Mouse (Mus musculus): ENCODE data around the gene Katnb1.
A peak's percentile ranks its signal among the peaks of the same experiment; 100 is the strongest.

Katnb1 gene

DNA sequence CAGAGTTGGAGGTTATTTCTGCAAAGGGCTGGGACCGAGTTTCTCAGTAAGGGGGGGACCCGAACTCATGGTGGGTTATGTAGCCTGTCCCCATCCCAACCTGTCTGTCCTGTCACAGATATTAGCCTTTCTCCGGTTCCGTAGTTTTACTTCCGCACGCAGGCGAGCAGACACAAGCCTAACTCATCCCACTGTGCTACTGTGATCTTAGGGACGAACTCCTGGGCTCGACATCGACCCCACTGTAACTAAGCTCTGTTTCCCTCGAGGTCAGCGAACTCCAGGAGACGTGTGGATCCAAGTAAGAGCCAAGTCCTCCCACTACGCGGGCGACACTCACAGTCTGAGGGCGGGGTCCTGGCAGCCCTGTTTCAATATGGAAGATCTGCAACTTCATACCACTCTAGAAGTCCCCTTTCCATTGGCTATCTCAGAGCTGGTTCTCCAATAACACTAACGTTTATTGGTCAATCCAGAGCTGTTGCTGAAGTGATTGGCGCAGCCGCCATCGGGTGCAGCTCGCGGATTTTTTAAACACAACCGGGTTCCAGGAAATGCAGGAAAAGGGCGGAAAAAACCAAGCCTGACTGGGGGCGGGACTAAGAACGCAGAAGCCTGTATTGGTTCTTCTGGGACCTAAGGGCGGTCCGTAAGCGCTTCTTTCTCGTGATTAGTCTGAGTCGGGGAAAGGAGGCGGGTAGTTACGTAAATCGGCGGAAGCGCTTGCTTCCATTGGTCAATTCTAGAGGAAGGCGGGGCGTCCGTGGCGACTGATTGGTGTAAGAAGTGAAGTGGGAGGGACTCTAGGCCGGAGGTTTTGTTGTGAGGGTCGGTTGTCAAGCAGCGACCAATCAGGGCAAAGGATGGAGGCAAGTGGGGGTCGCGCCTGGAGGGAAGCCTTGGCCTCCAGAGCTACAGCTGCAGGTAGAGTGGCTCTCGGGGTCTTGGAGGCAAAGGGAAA lies at the start of gene Katnb1:
Katnb1 (plus strand) TSS at position 806 of the 961 bp plus-strand sequence.
- peak; percentile 100 for DNase-seq (ENCODE audit: low read depth, low spot score)

DNA sequence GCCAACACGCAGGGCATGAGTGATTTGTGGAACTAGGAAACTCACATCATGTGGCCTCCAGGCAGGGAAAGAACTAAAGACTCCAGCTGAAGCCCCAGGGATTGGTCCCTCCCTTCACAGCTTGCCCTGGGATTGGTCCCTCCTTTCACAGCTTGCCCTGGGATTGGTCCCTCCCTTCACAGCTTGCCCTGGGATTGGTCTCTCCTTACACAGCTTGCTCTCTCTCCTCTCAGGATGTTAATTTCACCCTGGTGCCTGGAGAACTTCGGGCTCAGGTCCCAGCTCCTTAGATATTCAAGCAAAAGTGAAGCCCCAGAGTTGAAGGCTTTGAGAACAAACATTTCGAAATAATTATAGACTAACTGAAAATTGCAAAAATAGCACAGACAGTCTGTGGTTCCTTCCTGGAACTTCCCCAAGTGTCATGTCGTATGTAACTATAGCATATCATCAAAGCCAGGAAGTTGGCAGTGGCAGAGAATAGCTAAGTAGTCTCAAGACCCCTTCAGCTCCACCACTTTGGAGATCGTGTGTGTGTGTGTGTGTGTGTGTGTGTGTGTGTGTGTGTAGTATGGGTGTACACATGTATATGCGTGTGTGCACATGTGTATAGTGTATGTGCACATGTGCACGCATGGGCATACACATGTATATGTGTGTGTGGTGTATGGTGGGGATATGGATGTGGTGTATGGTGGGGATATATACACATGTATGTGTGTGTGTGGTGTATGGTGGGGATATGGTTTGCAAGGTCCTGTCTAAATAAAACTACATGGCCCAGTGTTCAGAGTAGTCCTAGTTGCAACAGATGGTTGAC lies 43.7 kb upstream of the Katnb1 start:
- DNase-seq (ENCODE audit: low read depth, low spot score), result peak; percentile 50

DNA sequence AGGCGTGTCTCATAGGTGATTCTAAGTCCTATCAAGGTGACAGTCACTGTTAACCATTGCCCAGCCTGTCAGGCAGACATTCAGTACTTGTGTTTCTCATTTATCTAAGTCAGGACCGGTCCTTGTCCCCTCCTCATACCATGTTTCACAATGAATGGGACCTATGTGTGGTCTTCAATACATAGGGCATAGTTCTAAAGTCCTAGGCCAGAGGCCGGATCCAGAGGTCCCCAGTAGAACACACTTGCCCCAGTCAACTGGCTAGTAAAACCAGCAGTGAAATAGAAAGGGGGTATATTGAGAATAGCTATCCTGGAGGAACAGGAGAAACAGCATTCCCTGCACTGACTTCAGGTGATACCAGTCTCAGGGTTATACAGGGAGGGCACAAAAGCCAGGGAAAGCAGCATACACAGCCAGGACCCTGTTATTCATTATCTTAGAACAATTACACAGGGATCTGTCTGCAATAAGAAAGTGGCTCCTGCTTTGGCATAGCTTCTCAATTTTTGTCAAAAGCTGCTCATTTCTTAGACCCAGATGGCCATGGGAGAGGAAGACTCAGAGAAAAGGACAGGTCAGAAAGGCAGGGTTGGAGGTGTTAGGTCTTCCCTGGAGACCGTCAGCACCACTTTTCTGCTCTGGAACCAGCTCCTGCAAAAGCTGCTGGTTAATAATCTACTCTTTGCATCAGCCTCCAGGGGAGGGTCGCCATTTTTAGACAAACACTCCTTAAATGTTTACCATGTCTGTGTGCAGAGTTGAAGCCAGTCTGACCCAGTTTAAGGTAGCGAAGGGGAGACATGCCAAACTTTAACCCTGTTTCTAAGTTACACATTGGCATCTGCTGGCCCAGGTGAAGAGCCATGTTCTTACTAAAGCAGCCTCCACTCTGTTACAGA lies 38.9 kb upstream of the Katnb1 start:
- DNase-seq (ENCODE audit: low read depth, low spot score), result no peak

- no peak for DNase-seq (ENCODE audit: low read depth, low spot score)
These were observed 36.2 kb upstream of the Katnb1 start for GRCm38 (mm10) chr8:95044811-95045210.

DNA sequence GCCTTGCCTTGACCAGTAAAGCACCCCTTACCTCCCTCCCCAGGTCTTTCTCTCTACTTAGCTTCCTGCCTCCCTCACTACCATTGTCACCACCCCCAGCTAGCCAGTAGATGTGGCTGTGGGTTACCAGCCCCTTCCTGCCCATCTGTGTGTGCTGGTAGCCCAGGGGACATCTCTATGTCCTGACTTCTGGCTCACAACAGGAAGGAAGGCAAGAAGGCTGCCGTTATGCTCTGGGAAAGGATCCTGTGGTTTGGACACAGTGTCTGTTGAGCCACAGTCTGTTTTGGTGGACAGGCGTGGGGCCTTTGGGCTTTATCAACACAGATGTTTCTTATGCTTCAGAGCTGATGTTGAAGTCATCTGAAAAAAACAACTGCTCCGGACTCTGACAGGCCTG lies 34.0 kb upstream of the Katnb1 start:
- DNase-seq (ENCODE audit: low read depth, low spot score), result no peak

- DNase-seq (ENCODE audit: low read depth, low spot score), result no peak
These were observed 32.9 kb upstream of the Katnb1 start for GRCm38 (mm10) chr8:95047884-95048680.

- peak; percentile 12 for DNase-seq (ENCODE audit: low read depth, low spot score)
These were observed 31.4 kb upstream of the Katnb1 start for GRCm38 (mm10) chr8:95049636-95050035.

- DNase-seq (ENCODE audit: low read depth, low spot score), result no peak
These were observed 26.5 kb upstream of the Katnb1 start for GRCm38 (mm10) chr8:95054438-95054837.

DNA sequence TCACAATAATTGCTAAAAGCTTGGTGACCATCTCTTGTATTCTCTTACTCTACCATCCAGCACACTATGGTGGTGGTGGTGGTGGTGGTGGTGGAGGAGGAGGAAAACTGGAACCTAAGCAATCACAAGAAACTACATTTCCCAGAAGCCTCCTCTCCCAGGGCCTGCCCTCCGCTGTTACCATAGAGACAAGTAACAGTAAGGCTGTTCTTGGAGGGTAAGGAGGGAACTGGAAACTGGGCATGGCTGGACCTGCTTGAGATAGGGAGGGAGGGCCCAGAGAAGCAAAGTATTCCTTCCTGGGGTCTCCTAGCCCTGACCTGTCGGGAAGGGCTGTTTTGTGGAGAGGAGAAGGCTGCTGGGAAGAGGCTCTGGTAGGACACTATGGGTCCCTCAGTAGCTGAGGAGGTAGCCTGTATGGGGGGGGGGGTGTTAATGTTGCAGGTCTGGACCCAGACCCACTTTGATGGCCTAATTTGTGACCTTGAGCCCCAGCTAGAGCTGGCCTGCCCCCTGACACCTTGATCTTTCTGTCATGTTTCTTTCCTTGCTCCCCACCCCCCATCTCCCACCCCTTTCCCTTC lies 26.0 kb upstream of the Katnb1 start, which contains the start of gene Drc7:
Drc7 (plus strand) TSS at position 177 of the 584 bp plus-strand sequence.
- DNase-seq (ENCODE audit: low read depth, low spot score), result peak; percentile 16

GRCm38 (mm10) chr8:95056414-95056813 lies 24.6 kb upstream of the Katnb1 start:
- no peak for DNase-seq (ENCODE audit: low read depth, low spot score)

DNA sequence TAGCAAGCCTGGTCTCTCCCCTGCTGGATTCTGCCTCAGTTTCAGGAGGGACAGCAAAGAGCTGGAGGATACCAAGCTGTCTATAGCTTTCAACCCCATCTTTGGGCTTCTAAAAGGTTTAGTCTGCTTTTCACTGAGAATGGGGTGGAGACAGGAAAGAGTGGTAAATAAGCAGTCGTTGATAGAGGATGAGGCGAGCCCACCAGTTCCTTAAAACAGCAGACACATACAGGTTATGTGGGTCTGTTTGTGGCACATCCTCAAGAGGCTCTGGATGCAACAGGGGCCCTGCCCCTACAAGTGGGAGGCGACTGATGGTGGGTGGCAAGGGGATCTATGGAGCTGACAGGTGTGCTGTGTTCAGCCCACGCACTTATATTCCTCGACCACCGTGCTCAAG lies 22.3 kb upstream of the Katnb1 start:
- no peak for DNase-seq (ENCODE audit: low read depth, low spot score)

DNA sequence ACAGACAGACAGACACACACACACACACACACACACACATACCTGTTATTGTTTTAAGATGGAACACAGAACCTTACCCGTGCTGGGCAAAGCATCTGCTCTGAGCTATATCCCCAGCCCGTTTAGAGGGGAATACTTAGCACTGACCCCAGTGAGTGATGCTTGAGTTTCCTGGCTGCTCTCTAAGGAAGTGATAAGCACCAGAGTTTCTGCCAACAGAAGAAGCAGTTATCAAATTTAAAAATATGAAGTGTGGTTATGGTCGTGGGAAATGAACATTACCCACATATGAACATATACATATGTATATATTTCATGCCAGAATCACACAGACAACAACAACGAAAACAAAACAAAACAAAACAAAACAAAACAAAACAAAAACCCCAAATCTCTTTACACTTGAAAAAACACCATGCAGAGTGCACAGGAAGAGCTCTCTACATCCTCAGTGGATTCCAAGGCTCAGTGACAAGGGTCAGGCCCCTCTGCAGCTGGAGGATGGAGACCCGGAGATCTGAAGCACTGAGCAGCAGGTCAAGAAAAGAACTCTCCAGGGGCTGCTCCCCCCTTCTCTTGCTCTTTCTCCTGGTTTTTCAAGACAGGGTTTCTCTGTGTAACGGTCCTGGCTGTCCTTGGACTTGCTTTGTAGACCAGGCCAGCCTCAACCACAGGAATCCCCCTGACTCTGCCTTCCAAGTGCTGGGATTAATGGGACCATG lies 21.0 kb upstream of the Katnb1 start:
- no peak for DNase-seq (ENCODE audit: low read depth, low spot score)

DNA sequence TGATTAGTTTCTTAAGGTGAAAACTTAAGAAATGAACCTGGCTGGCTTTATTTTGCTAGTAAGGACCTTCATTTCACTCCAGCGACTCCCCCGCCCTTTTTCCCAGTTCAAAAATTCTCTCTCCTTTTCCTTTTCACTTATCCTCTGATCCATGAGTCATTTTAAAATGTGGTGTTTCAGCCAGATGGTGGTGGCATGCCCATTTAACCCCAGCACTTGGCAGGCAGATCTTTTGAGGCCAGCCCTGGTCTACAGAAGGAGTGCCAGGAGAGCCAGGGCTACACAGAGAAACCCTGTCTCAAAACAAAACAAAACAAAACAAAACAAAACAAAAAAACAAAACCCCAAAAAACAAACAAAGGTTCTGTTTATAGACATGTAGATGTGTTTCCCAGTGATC lies 16.5 kb upstream of the Katnb1 start:
- DNase-seq (ENCODE audit: low read depth, low spot score), result no peak

GRCm38 (mm10) chr8:95067582-95067981 lies 13.4 kb upstream of the Katnb1 start:
- DNase-seq (ENCODE audit: low read depth, low spot score), result peak; percentile 65

DNA sequence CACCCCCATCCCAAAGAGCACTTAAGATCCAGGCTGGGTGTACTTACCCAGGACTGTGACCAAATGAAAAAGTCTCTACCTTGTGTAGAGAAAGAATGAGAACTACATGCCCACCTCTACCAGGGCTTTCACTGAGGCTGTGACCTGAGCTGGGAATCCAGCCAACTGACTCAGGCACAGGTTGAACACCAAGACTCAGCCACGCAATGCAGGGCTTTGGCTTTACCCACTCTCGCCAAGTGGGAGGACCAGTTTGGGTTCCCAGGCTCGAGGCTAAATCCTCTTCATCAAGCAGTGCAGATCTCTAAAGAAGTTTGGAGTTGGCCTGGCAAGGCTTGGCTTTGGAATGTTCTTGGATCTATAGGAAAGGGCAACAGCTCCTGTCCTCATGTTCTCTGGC lies 5.5 kb upstream of the Katnb1 start:
- DNase-seq (ENCODE audit: low read depth, low spot score), result no peak

- no peak for DNase-seq (ENCODE audit: low read depth, low spot score)
These were observed 4.8 kb upstream of the Katnb1 start for GRCm38 (mm10) chr8:95076151-95076550.

DNA sequence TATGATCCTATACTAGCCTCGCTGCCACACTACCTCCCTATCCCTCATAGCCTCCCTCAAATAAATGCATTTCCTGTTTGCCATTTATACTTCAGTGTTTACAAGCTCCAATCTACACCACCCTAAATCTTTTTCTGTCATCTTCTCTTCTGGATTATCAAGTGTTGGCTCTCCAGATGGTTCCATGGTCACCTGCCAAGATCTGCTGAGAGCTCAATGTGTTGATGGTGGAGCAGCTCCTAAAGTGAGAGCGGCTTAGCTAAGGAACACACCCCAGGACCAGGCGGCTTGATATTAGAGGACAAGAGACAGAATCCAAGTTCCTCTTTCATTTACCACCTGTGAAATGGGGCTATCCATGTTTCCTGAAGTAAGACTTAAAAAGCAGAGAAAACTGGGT lies 2.9 kb upstream of the Katnb1 start:
- DNase-seq (ENCODE audit: low read depth, low spot score), result no peak

DNA sequence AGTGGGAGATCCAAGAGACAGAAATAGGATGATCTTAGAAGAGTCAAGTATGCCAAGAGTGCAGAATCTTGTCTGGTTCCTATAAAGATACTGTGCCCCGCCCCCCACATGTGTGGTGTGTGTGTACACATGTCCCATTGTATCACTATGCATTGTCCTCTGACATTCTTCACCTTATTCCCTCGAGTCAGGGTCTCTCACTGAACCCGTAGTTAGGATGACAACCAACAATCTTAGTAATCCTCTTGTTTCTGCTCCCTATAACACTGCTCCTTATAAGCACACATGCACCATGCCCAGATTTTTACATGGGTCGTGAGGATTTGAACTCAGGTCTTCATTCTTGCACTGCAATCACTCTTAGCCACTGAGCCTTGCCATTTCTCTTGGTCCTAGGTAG lies 1.7 kb upstream of the Katnb1 start:
- DNase-seq (ENCODE audit: low read depth, low spot score), result no peak

GRCm38 (mm10) chr8:95081650-95082049 lies 664 bp downstream of the Katnb1 start:
- peak; percentile 12 for DNase-seq (ENCODE audit: low read depth, low spot score)

DNA sequence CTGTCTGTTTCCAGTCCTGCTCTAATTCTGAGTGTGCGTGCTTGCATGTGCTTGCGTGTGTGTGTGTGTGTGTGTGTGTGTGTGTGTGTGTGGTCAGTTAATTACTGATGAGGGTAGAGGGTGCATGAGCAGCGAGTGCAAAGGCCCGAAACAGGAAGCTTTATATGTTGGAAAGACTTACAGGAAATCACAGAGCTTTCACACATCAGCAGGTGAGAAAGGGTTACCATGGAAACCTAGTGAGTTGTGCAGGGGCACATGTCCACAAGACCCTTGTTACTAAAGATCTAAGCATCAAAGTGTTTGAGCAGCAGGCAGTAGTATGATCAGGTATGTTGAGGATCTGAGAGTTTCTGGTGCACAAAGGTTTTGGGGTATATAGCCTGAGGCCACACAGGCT lies 3.3 kb downstream of the Katnb1 start:
- DNase-seq (ENCODE audit: low read depth, low spot score), result no peak
